Mouse (Mus musculus) brain, embryonic 14.5 days (tissue): ENCODE data around the gene Tada2b. TPM values are rescaled to one million over a fixed set of nuclear protein-coding genes. Genes with fewer than 3 reads are reported as not detected.

Experiments used
- DNase-seq: peaks from one replicate; pipeline ENCODE4 v3.0.0-alpha.2; 2011; ENCODE audit warnings: low read depth
- CTCF ChIP-seq: fragments of 200-500 bp; IDR thresholded peaks from 2 replicates; pipeline ENCODE4 v1.5.1; 2012; ENCODE audit warnings: inconsistent platforms, mild to moderate bottlenecking, moderate library complexity, borderline replicate concordance; ENCODE audit not compliant: insufficient read depth, insufficient read length; ENCODE audit errors: extremely low read depth
- POLR2A ChIP-seq: fragments of 200-500 bp; IDR thresholded peaks from 2 replicates; pipeline ENCODE4 v1.6.1; 2012; ENCODE audit warnings: mild to moderate bottlenecking, inconsistent platforms, borderline replicate concordance; ENCODE audit not compliant: poor library complexity, insufficient read depth, insufficient read length, severe bottlenecking; ENCODE audit errors: extremely low read depth
- polyA plus RNA-seq: library from polyadenylated mRNA; depleted of rRNA; stranded (reverse); fragments of >200 nt; gene quantifications from 2 replicates; pipeline ENCODE4 v1.2.3, GENCODE M21; 2012

Gene Tada2b
- polyA plus RNA-seq, 1 experiment = 19.8 TPM

DNA sequence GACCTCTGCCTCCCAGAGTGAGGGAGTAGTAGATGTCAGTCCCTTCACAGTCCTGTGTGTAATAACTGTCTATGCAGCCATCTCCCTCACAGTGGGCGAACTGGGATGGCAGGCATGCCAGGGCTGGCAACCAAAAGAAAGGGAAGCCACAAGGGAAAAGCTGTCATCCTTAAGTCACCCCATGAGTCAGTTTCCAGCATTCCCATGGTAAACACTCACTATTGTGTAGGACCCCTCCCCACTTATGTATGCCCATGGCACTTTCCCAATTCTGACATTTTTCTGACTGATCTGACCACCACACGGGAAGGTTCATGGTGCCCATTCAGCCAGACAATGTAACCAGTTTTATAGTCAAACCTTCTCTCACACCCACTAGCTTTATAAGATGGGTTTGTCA lies 23.4 kb downstream of the Tada2b start:
- no peak for DNase-seq
- TF ChIP-seq POLR2A (no peak), CTCF (no peak)

DNA sequence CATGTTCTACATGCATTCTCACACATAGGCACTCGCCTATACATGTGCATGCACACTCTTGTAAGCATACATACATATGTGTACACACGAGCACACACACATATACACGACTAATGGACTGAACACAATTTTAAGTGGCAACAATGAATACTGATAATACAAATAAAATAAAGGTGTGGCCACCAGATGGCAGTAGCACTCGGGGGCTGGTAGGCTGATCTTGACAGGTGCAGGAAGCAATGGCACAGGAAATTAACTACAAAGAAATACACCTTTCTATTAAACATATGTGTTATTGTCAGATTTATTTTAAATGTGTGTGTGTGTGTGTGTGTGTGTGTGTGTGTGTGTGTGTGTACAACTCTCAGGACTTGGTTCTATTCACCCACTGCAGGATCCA lies 25.2 kb downstream of the Tada2b start:
- DNase-seq = peak; percentile 55
- TF ChIP-seq POLR2A (no peak), CTCF (peak; percentile 65; the same call in 1 of the 2 replicates)

DNA sequence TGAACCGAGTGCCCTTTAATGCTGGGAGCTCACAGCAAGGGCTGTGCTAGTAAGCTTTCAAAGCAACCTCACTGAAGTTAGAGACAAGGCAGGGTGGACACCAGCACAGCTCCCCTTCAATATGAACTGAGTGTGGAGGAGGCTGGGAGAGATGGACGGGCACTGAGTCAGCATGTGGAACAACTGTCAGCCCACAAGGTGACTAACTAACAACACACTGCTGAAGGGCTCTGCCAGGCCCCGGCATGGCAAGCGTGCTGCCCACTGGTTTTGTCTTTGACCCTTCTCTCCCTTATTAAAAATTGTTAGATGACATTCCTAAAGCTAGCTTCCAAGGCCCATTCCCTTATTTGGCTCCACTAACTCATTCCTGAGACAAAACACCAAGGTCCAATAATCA lies 26.4 kb downstream of the Tada2b start:
- TF ChIP-seq CTCF (no peak), POLR2A (no peak)
- no peak for DNase-seq

DNA sequence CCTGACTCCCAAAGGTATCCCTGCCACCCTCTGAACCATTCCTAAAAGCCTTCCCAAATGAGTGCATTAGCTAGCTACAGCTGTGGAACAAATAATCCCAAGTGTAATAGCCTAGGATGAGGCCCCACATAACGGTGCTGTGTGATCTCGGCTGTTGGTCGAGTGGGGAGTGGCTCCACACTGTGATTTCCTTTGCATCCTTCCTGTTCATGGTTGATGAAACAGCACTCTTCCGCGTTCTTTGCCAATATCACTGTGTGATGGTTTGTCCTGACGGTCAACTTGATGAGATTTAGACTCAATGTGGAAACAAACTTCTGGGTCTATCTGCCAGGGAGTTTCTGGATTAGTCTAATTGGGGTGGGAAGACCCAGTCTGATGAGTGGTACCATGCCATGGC lies 31.3 kb downstream of the Tada2b start:
- TF ChIP-seq POLR2A (no peak), CTCF (no peak)
- no peak for DNase-seq

DNA sequence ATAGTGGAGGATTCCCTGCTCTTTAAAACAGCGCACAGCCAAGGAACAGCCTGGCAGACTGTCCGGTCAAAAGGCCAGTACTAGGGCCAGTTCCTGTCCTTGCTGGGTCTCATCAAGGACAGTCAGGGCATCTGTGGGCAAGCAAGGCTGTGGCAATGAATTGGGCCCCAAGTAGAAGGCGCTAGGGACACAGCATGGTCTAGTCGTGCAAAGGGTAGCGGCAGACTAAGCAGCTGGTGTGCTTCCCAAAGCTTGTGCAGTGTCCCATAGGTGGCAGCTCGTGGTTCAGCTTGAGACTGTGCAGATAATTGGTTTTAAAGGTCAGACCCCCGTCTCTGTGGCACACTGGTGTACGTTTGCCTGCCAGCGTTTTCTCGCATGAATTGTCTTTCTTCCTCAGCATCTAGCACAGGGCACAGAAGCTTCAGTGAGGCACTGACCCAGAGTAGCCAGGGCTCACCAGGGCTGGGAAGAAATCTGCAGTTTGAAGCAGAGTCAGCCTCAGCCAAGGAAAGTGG lies 32.2 kb downstream of the Tada2b start:
- TF ChIP-seq POLR2A = no peak
- no peak for TF ChIP-seq CTCF
- peak; percentile 32 for DNase-seq

DNA sequence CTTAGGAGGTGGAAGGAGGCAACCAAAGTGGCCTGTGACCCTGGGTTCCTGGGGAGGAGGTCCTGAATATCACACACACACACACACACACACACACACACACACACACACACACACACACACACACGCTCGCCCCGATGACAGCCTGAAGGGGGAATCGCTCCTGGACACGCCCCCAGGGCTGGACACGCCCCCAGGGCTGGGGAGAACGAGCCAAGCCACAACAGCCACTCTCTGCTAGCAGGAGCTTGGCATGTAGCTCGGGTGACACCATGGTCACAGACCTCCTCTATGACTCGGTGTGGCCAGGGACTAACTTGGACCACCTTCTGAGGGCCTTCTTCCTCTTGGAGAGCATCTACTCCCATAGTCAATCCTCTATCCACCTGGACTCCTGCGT lies 33.0 kb downstream of the Tada2b start:
- TF ChIP-seq POLR2A (no peak), CTCF (no peak)
- DNase-seq = no peak

DNA sequence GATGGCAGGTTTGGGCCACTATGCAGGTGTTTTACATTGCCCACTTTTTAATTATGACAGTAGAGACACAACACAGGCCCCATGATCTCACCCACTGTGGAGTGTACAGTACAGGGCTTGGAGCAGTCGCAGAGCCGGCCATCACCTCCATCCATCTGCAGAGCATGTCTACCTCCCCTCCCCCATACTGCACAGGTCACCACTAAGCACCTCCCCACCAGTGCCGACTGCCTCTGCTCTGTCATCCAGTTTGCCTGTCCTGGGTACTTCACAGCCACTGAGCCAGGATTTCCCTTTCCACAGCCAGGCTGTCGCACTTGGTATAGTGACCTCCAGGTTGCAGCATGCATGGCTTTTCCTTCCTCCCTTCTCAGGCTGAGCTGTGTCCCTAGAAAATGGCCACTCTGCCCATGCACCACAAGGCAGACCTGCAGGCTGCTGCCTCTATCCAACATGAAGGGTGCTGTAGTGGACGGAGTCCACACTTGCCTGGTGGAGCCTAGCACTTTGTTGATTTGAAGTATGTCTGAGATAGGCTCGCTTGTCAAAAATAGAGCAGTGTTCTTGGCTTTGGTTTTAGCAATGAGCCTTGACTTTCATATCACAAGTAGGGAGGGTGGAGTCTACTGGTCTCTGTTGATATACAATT lies 34.3 kb downstream of the Tada2b start:
- no peak for TF ChIP-seq CTCF
- TF ChIP-seq POLR2A = no peak
- DNase-seq = no peak

DNA sequence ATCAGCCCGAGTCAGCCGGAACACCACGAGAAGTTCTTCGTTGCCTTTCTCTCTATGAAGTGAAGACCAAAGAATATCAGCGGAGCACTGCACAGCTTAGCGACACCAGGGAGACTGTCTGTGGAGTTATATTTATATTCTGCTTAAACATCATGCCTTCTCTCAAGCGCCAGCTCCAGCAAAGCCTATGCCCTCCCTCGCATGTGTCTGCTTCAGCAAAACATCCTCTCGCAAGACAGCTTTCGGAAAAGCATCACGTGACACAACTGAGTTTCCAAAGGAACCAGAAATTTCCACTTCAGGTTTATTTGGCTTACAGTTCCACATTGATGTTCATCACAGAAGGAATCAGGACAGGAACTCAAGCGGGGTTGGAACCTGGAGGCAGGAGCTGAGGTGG lies 36.2 kb downstream of the Tada2b start:
- no peak for TF ChIP-seq POLR2A
- TF ChIP-seq CTCF = no peak
- no peak for DNase-seq

DNA sequence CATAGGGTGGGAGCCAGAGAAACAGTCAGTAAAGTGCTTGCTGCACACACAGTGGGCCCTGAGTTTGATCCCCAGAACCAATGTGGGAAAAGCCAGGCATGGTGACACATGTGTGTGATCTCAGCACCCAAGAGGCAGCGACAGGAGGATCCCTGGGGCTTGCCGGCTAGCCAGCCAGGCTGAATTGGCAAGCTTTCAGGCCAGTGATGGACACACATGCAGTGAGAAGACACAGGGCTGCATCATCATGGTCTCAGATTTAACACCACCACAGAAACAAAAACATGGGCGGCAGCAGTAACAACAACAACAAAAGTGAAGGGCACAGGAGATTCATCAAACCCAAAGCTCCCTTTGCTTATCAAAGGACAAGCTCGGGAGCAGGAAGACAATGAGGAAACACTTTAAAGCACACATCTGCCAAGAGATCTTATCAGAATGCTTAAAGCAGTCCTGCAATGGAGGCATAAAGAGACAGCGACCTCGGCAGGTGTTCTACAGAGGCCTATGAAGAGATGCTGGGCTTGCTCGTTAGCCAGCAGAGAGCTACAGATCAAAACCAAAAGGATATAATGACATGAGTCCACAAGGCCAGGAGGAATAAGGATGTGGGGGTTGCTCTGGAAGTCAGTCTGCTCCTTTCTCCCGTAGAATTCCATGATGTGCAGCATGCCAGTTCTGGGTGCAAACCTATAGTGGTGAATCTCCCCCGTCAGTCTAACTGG lies 37.8 kb downstream of the Tada2b start:
- TF ChIP-seq CTCF (no peak), POLR2A (no peak)
- DNase-seq = peak; percentile 68

DNA sequence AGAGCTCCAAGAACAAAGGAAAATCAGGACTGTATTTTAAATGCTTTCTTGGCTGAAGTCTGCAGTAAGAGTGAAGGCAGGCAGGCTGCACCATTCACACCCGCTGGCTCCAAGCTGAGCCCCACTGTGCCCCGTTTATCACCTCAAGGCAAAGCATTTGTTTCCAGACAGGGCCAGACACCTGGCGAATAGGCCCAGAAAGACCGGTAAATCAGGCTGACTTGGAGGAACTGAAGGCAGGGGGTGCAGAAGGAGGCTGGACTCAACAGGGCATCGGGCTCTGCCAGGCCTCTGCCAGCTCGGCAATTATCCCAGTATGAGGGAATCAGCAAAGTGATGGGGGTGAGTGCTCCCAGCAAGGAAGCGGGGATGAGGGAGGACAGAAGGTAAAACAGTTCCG lies 39.1 kb downstream of the Tada2b start:
- DNase-seq = peak; percentile 50
- TF ChIP-seq POLR2A (no peak), CTCF (no peak)

DNA sequence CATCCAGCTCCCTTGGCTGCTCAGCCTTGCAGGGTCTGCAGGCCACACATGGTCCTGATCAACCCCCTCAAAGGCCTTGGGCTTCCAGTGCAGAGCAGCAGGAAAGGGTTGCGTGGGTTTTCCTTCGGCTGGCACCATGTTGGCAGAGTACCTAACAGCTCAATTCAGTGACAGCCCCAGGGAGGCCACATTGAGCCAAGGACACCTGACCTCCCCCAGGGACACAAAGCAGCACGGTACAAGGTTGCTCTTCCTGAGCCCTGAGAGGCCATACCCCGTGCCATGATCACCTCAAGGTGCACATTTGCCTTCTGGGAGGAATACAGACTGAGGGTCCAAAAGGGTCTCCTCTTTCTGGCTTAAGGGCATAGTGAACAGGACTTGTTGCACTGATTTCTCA lies 39.5 kb downstream of the Tada2b start:
- TF ChIP-seq POLR2A (no peak), CTCF (no peak)
- no peak for DNase-seq

DNA sequence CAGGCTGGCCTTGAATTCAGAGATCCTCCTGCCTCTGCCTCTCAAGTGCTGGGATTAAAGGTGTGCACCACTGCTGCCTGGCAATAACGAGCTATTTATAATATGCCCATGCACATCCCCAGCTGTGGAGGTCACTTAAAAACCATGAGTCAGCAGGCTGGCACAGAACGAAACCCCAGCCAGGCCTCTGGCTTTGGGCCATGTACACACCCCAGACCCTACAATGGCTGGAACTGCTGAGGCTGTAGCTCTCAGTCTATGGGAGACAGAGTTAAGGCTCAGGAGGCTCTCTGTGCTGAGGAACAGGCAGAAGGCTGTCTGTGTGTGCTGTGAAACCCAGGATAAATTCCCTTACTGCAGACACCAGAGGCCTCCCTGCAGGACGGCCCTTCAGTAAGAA lies 43.3 kb downstream of the Tada2b start:
- TF ChIP-seq CTCF (no peak), POLR2A (no peak)
- no peak for DNase-seq

DNA sequence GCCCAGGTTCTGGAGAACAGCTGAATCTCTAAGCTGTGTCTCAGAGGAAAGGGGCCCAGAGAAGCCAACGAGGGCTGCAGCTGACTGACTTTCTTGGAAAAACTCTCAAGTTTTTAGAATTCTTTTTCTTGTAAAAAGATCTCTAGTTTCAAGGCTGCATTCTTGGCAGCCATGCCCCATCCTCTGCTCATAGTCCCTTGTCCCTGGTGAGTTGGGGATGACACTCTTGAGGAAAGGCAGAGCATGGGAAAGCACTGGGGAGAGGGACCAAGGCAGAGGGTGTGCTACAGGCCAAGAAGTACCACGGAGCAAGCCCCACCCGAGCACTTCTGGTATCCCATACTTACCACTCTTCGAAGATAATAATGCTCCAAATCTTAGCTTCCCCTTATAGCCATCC lies 47.2 kb downstream of the Tada2b start:
- no peak for DNase-seq
- TF ChIP-seq POLR2A (no peak), CTCF (no peak)

DNA sequence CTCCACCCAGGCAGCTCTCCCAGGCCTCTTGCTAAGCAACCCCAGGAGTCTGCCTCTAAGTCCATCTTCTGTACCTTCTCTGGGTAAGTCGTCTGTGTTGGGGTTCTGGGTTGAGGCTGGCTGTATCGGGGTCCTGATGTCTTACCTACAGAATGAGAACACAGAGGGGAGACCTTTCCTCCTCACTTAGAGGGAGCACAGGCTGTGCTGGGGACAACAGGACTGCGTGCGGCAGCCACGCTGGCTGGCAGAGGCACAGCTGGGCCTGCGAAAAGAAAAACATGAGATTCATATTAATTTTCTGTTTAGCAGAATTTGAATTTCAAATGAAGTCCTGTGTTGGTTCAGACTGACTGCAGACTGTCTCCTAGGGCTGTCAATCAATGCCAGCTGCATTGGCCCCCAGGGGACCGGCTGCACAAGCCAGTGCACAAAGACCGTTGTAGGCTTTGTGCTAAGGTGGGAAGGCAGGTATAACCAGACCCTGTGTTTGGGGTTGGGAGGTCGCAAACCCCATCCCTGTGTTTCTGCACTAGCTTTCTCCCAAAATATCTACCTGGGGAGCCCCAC lies 49.6 kb downstream of the Tada2b start:
- peak; percentile 76 for DNase-seq
- TF ChIP-seq CTCF (no peak), POLR2A (no peak)

DNA sequence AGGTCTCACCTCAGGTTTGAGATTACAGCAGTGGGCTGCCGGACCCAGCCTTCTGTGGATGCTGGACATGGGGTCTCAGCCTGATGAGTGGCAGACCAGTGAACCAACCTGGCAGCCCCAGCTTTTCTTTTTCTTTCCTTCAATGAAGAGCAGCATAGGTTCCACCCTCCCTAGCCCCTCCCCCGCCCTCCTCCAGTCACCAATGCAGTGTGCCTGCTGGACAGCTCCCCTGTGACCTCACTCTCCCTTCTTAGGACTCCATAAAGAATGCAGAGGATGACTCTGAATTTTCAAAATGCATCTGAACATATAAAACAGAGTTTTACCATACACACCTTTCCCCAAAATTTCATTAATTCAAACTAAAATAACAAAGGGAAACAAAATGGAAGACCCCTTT lies 52.4 kb downstream of the Tada2b start:
- TF ChIP-seq CTCF (no peak), POLR2A (no peak)
- no peak for DNase-seq

DNA sequence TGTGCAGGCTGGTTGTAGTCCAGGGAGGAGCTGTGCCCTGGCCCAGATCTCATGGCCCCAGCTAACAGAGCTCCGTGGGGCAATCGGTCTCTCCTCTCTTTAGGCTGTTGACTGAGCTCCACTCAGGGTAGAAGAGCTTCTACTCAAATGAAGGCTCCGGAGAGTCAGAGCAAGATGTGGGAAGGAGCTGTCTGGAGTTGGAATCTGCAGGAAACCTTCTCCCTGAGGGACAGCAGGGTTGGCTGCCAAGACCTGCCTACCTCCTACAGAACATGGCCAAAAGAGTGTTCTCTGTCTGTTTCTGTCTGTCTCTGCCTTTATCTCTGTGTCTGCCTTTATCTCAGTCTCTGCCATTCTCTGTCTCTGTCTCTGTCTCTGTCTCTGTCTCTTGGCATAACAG lies 54.5 kb downstream of the Tada2b start:
- TF ChIP-seq POLR2A = no peak
- TF ChIP-seq CTCF = no peak
- no peak for DNase-seq
